Mouse (Mus musculus) adrenal gland, postnatal 25 days (tissue): ENCODE measurements around the gene Dhdh. TPM values are rescaled to one million over a fixed set of nuclear protein-coding genes. Genes with fewer than 3 reads are reported as not detected.
"Not testable (repeated sequence)": the region's sequence is repeated elsewhere in the genome, so short reads cannot be mapped to it uniquely, and the experiment has no call there.

Experiments
- DNase-seq: peaks from one replicate; pipeline ENCODE4 v3.0.0; 2021; ENCODE audit warnings: mixed read lengths
- long read RNA-seq: library from polyadenylated mRNA; stranded (forward); transcript quantifications from one replicate; pipeline ENCODE4 v2.0.0, GENCODE M21; 2021
- total RNA-seq: library from RNA; stranded (reverse); gene quantifications from 2 replicates; pipeline ENCODE4 v1.2.3, GENCODE M21; 2021

The Dhdh gene
- total RNA-seq: 62.3 and 75.5 TPM in 2 replicates
- long read RNA-seq, full-length matches to known transcripts: 2 of 17 reads
- long read RNA-seq, partial matches to known transcripts: 1 of 17 reads
- long read RNA-seq, other reads (novel, unspliced or antisense): 14 of 17 reads

GRCm38 (mm10) chr7:45488293-45489204 lies at the start of gene Dhdh:
TSS of gene Dhdh (minus strand) at chr7:45488805.
- DNase-seq: peak; percentile 82

DNA sequence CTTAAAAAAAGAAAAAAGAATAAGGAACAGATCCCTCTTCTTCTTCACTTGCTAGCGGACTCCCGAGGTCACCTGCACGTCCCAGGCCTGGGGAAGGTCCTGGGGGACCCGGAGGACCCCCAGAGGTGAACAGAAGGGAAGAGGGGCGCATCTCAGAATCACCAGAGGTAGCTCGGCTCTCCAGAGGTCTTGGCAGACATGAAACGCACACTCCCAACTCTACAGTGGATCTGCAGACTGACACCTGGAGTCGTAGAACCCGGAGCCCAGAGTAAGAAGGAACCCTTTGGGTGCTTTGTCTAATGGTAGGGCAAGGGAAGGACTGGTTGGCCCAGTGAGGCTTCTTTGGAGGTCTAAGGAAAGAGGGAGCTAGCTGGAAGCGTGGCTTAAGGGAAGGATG lies 49.0 kb upstream of the Dhdh start:
- DNase-seq: no peak

DNA sequence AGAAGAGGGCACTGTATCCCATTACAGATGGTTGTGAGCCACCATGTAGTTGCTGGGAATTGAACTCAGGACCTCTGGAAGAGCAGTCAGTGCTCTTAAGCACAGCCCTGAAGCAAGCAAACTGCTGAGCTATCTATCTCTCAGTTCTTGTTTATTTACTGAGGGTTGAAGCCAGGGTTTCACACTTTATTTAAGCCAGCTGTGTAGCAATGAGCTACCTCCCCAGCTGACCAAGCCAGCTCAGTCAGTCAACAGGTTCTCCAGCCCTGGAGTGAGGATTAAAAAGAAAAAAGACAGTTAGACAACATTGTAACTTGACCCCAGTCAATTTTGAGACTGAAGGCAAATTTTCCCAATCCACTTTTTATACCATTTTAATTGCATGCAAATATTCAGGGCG lies 47.1 kb upstream of the Dhdh start:
- no peak for DNase-seq

GRCm38 (mm10) chr7:45530643-45531042 lies 42.0 kb upstream of the Dhdh start:
- DNase-seq: no peak

GRCm38 (mm10) chr7:45529461-45529860 lies 40.9 kb upstream of the Dhdh start:
- no peak for DNase-seq

DNA sequence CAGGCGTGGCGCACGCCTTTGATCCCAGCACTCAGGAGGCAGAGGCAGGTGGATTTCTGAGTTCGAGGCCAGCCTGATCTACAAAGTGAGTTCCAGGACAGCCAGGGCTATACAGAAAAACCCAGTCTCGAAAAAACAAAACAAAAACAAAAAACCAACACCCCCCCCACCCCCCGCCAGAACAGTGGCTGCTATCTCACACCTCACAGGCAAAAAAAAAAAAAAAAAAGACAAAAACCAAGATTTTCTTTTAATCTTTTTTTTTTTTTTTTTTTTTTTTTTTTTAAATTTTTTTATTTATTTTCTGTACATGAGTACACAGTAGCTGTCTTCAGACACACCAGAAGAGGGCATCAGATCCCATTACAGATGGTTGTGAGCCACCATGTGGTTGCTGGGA lies 38.6 kb upstream of the Dhdh start:
- not testable (repeated sequence) for DNase-seq

- DNase-seq: no peak
These were observed 38.0 kb upstream of the Dhdh start for GRCm38 (mm10) chr7:45526474-45527120.

- DNase-seq: peak; percentile 95
These were observed 37.3 kb upstream of the Dhdh start, which contains the start of the genes Ppp1r15a and Plekha4 for GRCm38 (mm10) chr7:45525809-45526473. TSS of gene Ppp1r15a (minus strand) at chr7:45526268. TSS of gene Plekha4 (plus strand) at chr7:45526330.

- peak; percentile 25 for DNase-seq
These were observed 36.4 kb upstream of the Dhdh start for GRCm38 (mm10) chr7:45524841-45525621.

GRCm38 (mm10) chr7:45523678-45524170 lies 35.1 kb upstream of the Dhdh start:
- DNase-seq: no peak

DNA sequence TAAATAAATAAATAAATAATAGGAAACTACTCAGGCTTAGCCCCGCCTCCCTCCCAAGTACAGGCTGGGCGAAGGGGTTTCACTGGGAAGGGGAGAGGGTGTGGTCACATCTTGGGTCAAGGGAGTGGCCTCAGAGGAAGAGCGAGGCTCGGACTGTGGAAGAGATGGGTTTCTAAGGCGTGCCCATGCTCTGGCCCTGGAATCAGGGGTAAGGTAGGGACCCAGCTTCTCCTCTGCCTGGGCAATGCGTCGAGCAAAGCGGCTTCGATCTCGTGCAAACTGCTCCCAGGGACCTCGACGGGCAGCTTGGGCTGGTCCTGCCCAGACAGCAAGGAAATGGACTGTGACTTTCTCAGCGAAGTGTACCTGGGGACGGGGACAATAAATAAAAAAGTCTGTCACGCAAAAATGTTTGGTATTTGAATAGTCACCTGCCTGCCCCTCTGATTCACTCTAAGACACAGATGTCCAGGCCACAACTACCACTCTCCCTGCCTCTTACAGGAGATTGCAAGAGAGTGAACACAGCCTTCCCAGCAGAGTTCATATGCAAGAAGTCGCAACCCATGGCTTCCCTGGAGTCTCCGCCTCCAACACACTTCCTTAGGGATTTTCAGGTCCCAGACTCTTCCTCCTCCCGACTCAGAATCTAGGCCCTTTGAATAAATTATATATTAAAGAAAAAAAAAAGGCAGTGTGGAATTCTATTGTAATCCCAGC lies 34.5 kb upstream of the Dhdh start:
- DNase-seq: no peak

- no peak for DNase-seq
These were observed 33.7 kb upstream of the Dhdh start for GRCm38 (mm10) chr7:45522194-45522752.

DNA sequence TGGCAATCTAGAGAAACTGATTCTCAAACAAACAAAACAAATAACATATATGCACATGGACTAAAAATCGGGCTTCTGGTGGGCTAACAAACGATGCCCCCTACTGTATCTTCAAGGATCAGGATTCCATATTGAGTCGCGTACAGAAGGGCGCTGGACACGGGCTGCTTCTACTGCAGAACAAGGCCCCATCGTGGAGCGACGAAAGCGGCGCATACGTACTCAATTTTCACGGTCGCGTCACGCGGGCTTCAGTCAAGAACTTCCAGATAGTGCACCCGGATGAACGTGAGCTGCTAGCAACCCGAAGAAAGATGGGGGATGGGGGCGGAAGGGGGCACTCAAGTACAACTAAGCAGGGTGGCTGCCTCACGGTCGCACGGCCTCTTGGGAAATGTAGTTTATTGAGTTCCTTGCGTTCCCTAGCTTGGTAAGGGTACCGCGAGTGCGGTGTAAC lies 33.2 kb upstream of the Dhdh start:
- peak; percentile 80 for DNase-seq

- no peak for DNase-seq
These were observed 32.0 kb upstream of the Dhdh start for GRCm38 (mm10) chr7:45520605-45521004.

DNA sequence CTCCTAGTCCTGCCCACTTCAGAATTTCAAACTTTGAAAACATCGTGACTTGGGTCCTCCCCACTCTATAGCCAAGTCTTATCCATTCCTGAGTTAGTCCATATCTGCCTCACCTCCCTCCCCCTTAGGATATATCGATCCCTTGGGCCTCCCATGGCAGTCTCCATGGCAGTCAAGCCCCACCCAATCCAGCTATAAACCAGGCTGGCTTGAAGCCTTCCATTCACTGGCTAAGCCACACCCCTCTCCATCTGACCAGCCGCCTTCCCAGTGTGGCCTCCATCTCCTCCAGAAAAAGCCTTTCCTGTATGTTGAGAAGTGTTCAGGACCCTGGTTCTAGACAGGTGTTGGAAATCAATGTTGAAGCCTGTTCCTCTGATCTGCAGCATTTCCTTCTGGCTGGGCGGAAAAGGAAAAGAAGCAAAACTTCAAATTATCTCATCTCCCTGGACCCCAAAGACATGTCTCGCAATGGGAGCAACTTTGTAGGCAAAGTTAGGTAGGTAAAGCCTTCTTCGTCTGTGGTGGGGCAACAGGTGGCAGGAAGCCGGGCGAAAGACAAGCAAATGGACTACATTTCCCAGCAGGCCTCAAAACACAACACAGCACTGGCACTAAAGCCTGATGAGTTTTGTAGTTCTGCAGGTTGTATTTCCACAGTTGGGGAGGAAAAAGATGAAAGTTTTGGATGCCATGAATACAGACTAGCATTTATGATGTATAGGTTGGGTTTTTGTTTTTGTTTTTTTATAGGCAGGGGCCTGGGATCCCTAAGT lies 30.9 kb upstream of the Dhdh start:
- no peak for DNase-seq

DNA sequence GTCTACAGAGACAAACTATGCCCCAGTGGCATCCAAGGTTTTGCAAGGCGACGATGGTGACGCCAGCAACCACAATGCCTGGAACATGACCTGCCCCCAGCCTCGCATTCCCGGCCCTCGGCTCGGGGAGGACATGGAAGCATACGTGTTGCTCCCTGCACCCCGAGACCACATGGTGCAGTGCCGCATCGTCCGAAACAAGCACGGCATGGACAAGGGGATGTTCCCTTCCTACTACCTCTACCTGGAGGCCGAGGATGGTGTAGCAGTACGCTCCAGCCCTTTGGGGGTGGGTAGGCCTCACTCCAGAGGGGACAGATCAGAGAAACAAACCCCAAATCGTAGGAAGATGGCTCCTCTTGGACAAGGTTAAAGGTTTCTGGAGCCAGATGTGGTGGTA lies 30.0 kb upstream of the Dhdh start:
- no peak for DNase-seq

DNA sequence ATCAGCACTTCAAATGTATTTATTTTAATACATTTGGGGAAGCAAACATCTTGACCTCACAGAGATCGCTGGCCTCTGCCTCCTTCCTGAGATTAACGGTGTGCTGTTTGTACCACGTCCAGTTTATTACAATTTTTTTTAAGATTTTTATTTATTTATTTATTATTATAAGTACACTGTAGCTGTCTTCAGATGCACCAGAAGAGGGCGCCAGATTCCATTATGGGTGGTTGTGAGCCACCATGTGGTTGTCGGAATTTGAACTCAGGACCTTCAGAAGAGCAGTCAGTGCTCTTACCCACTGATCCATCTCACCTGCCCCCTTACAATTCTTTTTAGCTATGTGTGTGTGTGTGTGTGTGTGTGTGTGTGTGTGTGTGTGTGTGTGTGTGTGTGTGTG lies 28.2 kb upstream of the Dhdh start:
- DNase-seq: not testable (repeated sequence)

DNA sequence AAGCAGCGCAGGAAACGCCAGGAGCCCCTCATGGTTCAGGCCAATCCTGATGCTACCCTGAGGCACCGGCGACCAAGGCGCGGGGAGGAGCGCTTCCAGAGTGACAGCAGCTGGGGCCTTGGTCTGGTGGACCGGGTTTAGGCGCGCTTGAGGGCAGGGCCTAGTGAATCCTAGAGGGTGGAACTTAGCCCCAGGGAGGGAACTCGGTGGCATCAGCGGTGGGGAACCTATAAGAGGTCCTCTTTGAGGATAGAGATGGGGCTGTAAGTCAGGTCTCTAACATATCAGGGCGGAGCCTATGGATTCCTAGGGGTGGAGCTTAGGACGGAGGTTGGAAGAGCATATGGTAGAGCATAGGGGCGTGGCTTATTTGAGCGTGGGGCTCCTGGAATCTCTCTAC lies 26.8 kb upstream of the Dhdh start:
- DNase-seq: no peak

DNA sequence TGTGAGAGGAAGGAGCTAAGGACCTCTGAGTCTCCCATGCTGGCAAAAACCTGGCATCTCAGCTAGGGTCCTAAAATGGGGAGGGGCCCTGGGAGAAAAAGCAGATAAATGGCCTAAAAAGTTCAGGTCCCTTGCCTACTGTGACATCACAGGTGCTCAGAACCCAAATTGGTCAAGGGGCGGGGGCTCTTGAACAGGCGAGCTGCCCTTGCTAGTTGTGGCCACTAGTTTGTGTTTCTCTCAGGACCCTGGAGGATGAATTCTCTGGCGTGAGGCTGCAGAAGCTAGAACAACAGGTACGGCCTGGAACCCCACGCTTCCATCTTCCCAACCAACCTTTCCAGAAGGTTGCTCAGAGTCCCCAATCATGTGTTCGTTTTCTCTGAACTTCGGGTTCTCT lies 25.8 kb upstream of the Dhdh start:
- DNase-seq: no peak
